Mouse (Mus musculus) C2C12 (cell line): ENCODE results near the gene Dhps. TPM values are rescaled to one million over a fixed set of nuclear protein-coding genes. Genes with fewer than 3 reads are reported as not detected.
"Not testable (repeated sequence)": the region's sequence is repeated elsewhere in the genome, so short reads cannot be mapped to it uniquely, and the experiment has no call there.

ENCODE experiments used
- H3K27me3 ChIP-seq: one replicate; pipeline ENCODE4 v1.6.1; 2011; ENCODE audit not compliant: control insufficient read depth, insufficient read depth, insufficient read length
- H3K36me3 ChIP-seq: one replicate; pipeline ENCODE4 v1.6.1; 2011; ENCODE audit not compliant: control insufficient read depth, insufficient read depth
- H3K4me3 ChIP-seq: one replicate; pipeline ENCODE4 v1.5.1; 2011; ENCODE audit warnings: mild to moderate bottlenecking, control low read depth; ENCODE audit not compliant: poor library complexity, insufficient read depth, severe bottlenecking
- H3K79me2 ChIP-seq: one replicate; pipeline ENCODE4 v1.6.1; 2011; ENCODE audit not compliant: control insufficient read depth, insufficient read depth
- H3K79me3 ChIP-seq: one replicate; pipeline ENCODE4 v1.6.1; 2011; ENCODE audit warnings: low read depth, control low read depth
- H3ac ChIP-seq: one replicate; pipeline ENCODE3; 2011; ENCODE audit warnings: low read depth; ENCODE audit not compliant: control insufficient read depth, insufficient read length
- CEBPB ChIP-seq: IDR thresholded peaks from one replicate; pipeline ENCODE4 v1.6.1; 2011; ENCODE audit warnings: low read depth, mild to moderate bottlenecking, control low read depth, moderate library complexity
- CTCF ChIP-seq: IDR thresholded peaks from one replicate; pipeline ENCODE4 v1.5.1; 2011; ENCODE audit not compliant: control insufficient read depth, insufficient read depth, insufficient read length
- FOSL1 ChIP-seq: IDR thresholded peaks from one replicate; pipeline ENCODE4 v1.8.0; 2011; ENCODE audit warnings: mild to moderate bottlenecking, low read length; ENCODE audit not compliant: poor library complexity, insufficient read depth, severe bottlenecking
- MAX ChIP-seq: IDR thresholded peaks from one replicate; pipeline ENCODE4 v1.6.1; 2011; ENCODE audit warnings: mild to moderate bottlenecking, control low read depth
- MYOD1 ChIP-seq: IDR thresholded peaks from one replicate; pipeline ENCODE4 v1.6.1; 2011; ENCODE audit warnings: low read depth; ENCODE audit not compliant: control insufficient read depth, insufficient read length
- MYOG ChIP-seq: IDR thresholded peaks from one replicate; pipeline ENCODE4 v1.6.1; 2011; ENCODE audit not compliant: control insufficient read depth, insufficient read length; ENCODE audit errors: extremely low read depth
- USF1 ChIP-seq: IDR thresholded peaks from one replicate; pipeline ENCODE4 v1.6.1; 2011; ENCODE audit warnings: low read depth, mild to moderate bottlenecking, control low read depth, moderate library complexity
- polyA plus RNA-seq: library from polyadenylated mRNA; unstranded; fragments of >200 nt; fragmentation: generic; extraction: Trizol; gene quantifications from one replicate; pipeline ENCODE4 v1.2.1, GENCODE M21; 2012; ENCODE audit warnings: missing spikeins

Dhps gene
- polyA plus RNA-seq, 1 experiment = 123 TPM

- H3K36me3 ChIP-seq = peaks cover 61% of the 10 kb centered on the region
- no peak overlapping the region for H3ac ChIP-seq
- peaks cover 15% of the 10 kb centered on the region for H3K79me3 ChIP-seq
- TF ChIP-seq MAX = no peak
- TF ChIP-seq CTCF = no peak
- TF ChIP-seq FOSL1 = no peak
- TF ChIP-seq MYOD1 = no peak
- TF ChIP-seq CEBPB = no peak
- no peak for TF ChIP-seq MYOG
- no peak for TF ChIP-seq USF1
- H3K4me3 ChIP-seq = no peak overlapping the region
- peaks cover 37% of the 10 kb centered on the region for H3K79me2 ChIP-seq
- no peaks in the 10 kb centered on the region for H3K27me3 ChIP-seq
These were observed 3.1 kb downstream of the Dhps start for GRCm38 (mm10) chr8:85074617-85075016.

DNA sequence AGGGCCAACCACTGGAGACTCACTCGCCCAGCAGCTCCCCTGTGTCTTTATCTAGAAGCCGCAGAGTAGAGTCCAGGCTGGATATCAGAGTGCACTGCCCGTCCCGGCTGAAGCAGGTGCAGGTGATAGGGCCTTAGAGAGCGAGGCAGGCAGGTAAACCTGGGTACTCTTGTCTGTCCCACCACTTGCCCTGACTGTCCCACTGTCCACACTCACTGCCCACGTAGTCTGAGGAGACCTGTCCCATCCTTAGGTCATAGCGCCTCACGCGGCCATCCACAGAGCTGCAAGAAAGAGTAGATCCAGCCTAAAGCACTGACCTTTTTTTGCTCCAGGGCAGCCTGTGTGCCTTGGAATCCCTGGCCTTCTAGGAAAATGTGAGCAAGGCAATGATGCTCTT is 4.4 kb downstream of the Dhps start:
- H3K4me3 ChIP-seq = no peak overlapping the region

DNA sequence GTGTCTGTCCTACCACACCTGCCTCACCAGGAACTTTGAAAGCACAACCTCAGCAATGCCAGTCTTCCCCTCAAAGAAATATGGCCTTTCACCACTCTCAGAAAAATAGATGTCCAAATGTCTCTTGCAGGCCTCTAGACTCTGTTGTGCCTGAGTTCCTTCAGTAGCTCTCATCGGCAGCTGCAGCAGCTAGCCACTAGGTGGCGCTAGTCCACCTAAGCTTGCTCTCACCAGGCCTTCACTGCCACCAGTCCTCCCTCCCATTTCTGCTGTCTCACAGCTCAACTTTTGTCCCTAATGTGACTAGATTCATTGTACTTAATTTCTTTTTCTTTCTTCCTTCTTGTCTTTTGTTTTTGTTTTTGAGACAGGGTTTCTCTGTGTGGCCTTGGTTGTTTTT is 5.4 kb downstream of the Dhps start:
- Histone ChIP-seq H3ac (no peak overlapping the region), H3K36me3 (peaks cover 60% of the 10 kb centered on the region), H3K27me3 (no peaks in the 10 kb centered on the region), H3K79me2 (peaks cover 55% of the 10 kb centered on the region), H3K79me3 (peaks cover 24% of the 10 kb centered on the region), H3K4me3 (no peak overlapping the region)
- TF ChIP-seq CTCF (peak; percentile 77), MYOG (no peak)

More for the DNA sequence above, 4.4 kb downstream of the Dhps start:
- peaks cover 60% of the 10 kb centered on the region for H3K36me3 ChIP-seq
- peaks cover 17% of the 10 kb centered on the region for H3K79me3 ChIP-seq
- no peak overlapping the region for H3ac ChIP-seq
- peaks cover 50% of the 10 kb centered on the region for H3K79me2 ChIP-seq
- TF ChIP-seq CEBPB = no peak
- peak; percentile 57 for TF ChIP-seq CTCF
- no peak for TF ChIP-seq MYOD1
- H3K27me3 ChIP-seq = no peaks in the 10 kb centered on the region

DNA sequence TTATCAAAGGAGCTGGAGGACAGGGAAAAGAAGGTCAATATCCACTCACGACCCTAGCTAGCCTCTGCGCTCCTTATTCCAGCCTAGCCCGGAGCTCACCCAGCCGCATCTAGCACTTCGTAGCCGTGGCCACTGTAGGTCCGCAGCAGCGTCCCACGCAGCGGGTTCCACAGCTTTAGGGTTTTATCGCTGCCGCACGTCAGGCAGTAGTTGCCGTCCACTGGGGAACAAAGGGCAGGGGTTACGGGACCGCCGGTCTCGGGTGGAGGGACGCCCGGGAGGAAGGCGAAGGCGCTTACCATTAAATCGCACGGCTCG is 8.6 kb downstream of the Dhps start:
- H3K4me3 ChIP-seq = peak overlapping the region; percentile 69

GRCm38 (mm10) chr8:85080532-85081215 is 9.1 kb downstream of the Dhps start, which contains the start of gene Wdr83os:
Gene Wdr83os (plus strand): TSS chr8:85080740.
- Histone ChIP-seq H3K4me3 (peak within 1 kb of the TSS; percentile 69), H3K79me2 (peaks cover 28% of the 10 kb centered on the region), H3K79me3 (peaks cover 15% of the 10 kb centered on the region), H3K27me3 (no peaks in the 10 kb centered on the region), H3ac (peak within 1 kb of the TSS; percentile 83), H3K36me3 (peaks cover 34% of the 10 kb centered on the region)
- TF ChIP-seq USF1 (no peak), MAX (peak; percentile 9)

More for the DNA sequence above, 8.6 kb downstream of the Dhps start:
- Histone ChIP-seq H3K36me3 (peaks cover 39% of the 10 kb centered on the region), H3ac (peak overlapping the region; percentile 82), H3K79me2 (peaks cover 33% of the 10 kb centered on the region), H3K27me3 (no peaks in the 10 kb centered on the region), H3K79me3 (peaks cover 15% of the 10 kb centered on the region)
- TF ChIP-seq MYOG (no peak), CEBPB (no peak), CTCF (no peak), MAX (no peak), MYOD1 (no peak)

DNA sequence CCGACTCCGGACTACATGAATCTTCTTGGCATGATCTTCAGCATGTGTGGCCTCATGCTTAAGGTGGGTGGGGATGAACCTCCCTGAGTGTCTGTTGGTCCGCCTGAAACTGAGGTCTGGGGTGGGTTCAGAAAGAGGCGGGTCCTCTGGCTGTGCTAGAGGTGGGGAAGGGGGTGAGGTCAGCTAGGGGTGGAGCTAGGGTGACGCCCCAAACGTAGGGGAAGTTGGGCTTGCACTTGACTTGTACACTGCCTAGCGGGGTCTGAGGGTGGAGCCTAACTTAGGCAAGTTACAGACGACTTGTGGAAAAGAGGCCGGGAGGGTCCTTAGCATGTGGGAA is 9.6 kb downstream of the Dhps start, which contains the start of gene Wdr83:
Gene Wdr83, minus strand, starts transcription at position 91 of the 340 bp plus-strand sequence.
- peaks cover 26% of the 10 kb centered on the region for H3K79me2 ChIP-seq
- H3ac ChIP-seq = peak within 1 kb of the TSS; percentile 83
- H3K36me3 ChIP-seq = peaks cover 29% of the 10 kb centered on the region
- H3K4me3 ChIP-seq = peak within 1 kb of the TSS; percentile 69
- H3K27me3 ChIP-seq = no peaks in the 10 kb centered on the region
- peaks cover 15% of the 10 kb centered on the region for H3K79me3 ChIP-seq
- TF ChIP-seq CTCF (no peak), MAX (no peak), USF1 (no peak), CEBPB (no peak), MYOD1 (no peak), MYOG (no peak), FOSL1 (no peak)

DNA sequence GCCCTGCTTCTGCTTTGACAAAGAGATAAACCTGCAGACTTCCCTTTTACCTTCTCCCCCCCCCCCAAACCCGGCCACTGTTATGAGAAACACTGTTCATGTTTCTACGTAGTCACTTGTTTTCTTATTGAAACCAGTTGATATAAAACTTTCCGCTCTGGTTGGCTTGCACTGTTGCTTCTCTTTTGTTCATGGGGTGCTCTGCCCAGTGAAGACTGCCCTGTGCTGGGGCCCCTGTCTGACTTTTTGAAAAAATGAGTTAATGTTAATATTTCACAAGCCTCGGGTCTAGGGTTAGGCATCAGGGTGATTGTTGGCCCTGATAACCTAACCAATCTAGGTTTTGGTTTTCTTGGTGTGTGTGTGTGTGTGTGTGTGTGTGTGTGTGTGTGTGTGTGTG is 10.6 kb downstream of the Dhps start:
- peaks cover 24% of the 10 kb centered on the region for H3K36me3 ChIP-seq
- H3ac ChIP-seq, H3K27me3 ChIP-seq, H3K4me3 ChIP-seq: not testable (repeated sequence)
- peaks cover 15% of the 10 kb centered on the region for H3K79me3 ChIP-seq
- H3K79me2 ChIP-seq = peaks cover 26% of the 10 kb centered on the region
